Mouse (Mus musculus): Measurements from ENCODE around the gene Fzd9. TPM values are rescaled to one million over a fixed set of nuclear protein-coding genes. Genes with fewer than 3 reads are reported as not detected.

The Fzd9 gene
- 9.1 and 9.6 TPM in 2 replicates for polyA plus RNA-seq (2012; rRNA removed)

DNA sequence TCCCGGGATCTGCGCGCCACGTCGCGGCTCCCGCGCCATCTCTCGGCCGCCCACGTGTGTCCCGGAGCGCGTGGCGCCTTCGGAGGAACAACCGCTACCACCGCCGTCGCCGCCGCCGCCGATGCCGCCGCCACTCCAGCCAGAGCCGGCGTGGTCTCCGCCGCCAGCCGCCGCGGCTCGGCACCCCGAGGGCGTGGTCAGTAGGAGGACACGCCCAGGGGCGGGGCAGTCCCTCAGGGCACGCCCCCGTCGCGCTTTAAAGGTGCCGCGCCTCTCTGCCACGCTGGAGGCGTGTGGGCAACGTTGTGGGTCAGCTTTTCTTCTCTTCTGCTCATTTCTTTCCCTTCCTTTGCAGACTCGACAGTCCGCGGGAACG, at the start of gene Fzd9:
Fzd9 (minus strand) TSS at position 152 of the 376 bp plus-strand sequence.

Other genes with a start within 250 kb of the Fzd9 start
- 34.8 and 49.6 TPM in 2 replicates for gene Abhd11, start 242.1 kb downstream of the Fzd9 start, polyA plus RNA-seq (2012; rRNA removed)
- gene Stx1a, start 227.7 kb downstream of the Fzd9 start, polyA plus RNA-seq (2012; rRNA removed), result 32.9 and 37.0 TPM in 2 replicates
- 16.1 and 22.3 TPM in 2 replicates for gene Dnajc30, start 187.0 kb downstream of the Fzd9 start, polyA plus RNA-seq (2012; rRNA removed)
- gene Bud23, start 186.3 kb downstream of the Fzd9 start, polyA plus RNA-seq (2012; rRNA removed), result 110 and 175 TPM in 2 replicates
- gene Vps37d, start 173.0 kb downstream of the Fzd9 start, polyA plus RNA-seq (2012; rRNA removed), result 20.8 and 26.8 TPM in 2 replicates
- gene Mlxipl, start 161.3 kb downstream of the Fzd9 start, polyA plus RNA-seq (2012; rRNA removed), result 3.9 and 4.3 TPM in 2 replicates
- gene Tbl2, start 101.6 kb downstream of the Fzd9 start, polyA plus RNA-seq (2012; rRNA removed), result 18.3 and 18.7 TPM in 2 replicates
- 19.9 and 22.0 TPM in 2 replicates for gene Bcl7b, start 82.9 kb downstream of the Fzd9 start, polyA plus RNA-seq (2012; rRNA removed)
- 107 and 146 TPM in 2 replicates for gene Baz1b, start 64.0 kb downstream of the Fzd9 start, polyA plus RNA-seq (2012; rRNA removed)
- 0.08 and 0.31 TPM in 2 replicates for gene Fkbp6, start 98.8 kb upstream of the Fzd9 start, polyA plus RNA-seq (2012; rRNA removed)
- gene Trim50, start 102.1 kb upstream of the Fzd9 start, polyA plus RNA-seq (2012; rRNA removed), result not detected in 2 replicates
- 29.4 and 38.3 TPM in 2 replicates for gene Nsun5, start 118.7 kb upstream of the Fzd9 start, polyA plus RNA-seq (2012; rRNA removed)
- gene Pom121, start 143.3 kb upstream of the Fzd9 start, polyA plus RNA-seq (2012; rRNA removed), result 28.3 and 43.1 TPM in 2 replicates